8 mouse cellular contexts compared by ENCODE assay signal in the genomic region with DNA sequence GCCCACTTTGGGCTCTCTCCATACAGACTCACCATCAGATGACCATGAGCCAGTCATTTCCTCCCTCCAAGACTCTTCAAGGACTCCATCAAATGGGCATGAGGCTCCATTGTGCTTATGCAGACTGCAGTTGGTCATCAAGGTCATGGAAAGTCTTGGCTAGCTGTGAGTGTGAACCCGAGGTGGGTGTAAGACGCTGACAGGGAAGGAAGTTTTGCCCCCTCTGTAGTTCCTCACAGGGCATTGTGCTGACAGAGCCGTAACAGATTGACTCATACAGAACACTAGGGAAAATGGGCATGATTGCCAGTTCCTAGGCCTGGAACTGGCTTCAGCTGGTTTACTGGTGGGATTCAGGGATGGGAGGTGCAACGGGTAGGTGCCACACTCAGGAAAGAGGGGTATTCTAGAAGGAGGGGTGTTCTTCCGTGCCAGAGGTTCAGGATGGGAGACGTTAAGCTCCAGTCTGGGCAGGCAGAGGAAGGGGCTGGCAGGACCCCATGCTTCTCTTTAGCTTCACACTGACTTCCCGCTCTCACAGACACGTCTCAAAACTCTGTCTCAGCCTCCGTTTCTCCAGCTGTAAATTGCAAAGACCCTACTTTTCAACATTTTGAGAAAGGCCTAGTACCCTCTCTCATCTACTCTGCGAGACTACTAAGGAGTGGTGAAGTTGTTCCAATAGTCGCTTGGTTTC.
DNase-seq lines count a peak whose midpoint lies in the region; ATAC-seq and TF ChIP-seq lines count a peak whose summit lies in the region.

No protein-coding gene starts in this region.

- TF ChIP-seq CTCF in left cerebral cortex, adult 2 months (IDR thresholded peaks at IDR 0.05), result no peak

- no peak for ATAC-seq in embryonic facial prominence, embryonic 14.5 days (ENCODE audit: low read depth)
- ATAC-seq in intestine, embryonic 16.5 days, result 0 out of 2 replicates have a peak, but pooled peaks have one; percentile 0
- ATAC-seq in neural tube, embryonic 14.5 days (ENCODE audit: low read depth), result peak; percentile 6; the same call in 1 of the 2 replicates

- WGBS in embryonic facial prominence, embryonic 14.5 days, result 31% methylated on average over 11 of the region's 11 CpGs
- 44% methylated on average over 11 of the region's 11 CpGs for WGBS in intestine, embryonic 16.5 days
- 21% methylated on average over 11 of the region's 11 CpGs for WGBS in neural tube, embryonic 14.5 days

- peak overlapping the region; percentile 52 for H3K4me3 ChIP-seq in left cerebral cortex, adult 2 months
- peak overlapping the region; percentile 55 for H3K4me3 ChIP-seq in embryonic facial prominence, embryonic 14.5 days (ENCODE audit: low read depth, low read length)
- peak overlapping the region; percentile 67 for H3K4me3 ChIP-seq in intestine, embryonic 16.5 days (ENCODE audit: low read length)
- H3K4me3 ChIP-seq in neural tube, embryonic 14.5 days (ENCODE audit: low read depth, low read length), result peak overlapping the region; percentile 38

- no peaks in the 10 kb centered on the region for H3K36me3 ChIP-seq in embryonic facial prominence, embryonic 14.5 days (ENCODE audit: control insufficient read depth, insufficient read depth, low read length)
- no peaks in the 10 kb centered on the region for H3K36me3 ChIP-seq in intestine, embryonic 16.5 days (ENCODE audit: control insufficient read depth, insufficient read depth, low read length)
- no peaks in the 10 kb centered on the region for H3K36me3 ChIP-seq in neural tube, embryonic 14.5 days (ENCODE audit: control insufficient read depth, insufficient read depth, low read length)

- peak overlapping the region; percentile 93 for H3K27ac ChIP-seq in left cerebral cortex, adult 2 months
- peak overlapping the region; percentile 97 for H3K27ac ChIP-seq in embryonic facial prominence, embryonic 14.5 days (replicated peaks; ENCODE audit: low read depth, low read length)
- H3K27ac ChIP-seq in intestine, embryonic 16.5 days (ENCODE audit: low read length), result peak overlapping the region; percentile 96
- peak overlapping the region; percentile 85; the same call in 1 of the 2 replicates for H3K27ac ChIP-seq in neural tube, embryonic 14.5 days (ENCODE audit: low read depth, low read length)

- H3K9me3 ChIP-seq in embryonic facial prominence, embryonic 14.5 days (ENCODE audit: control insufficient read depth, low read length), result no peaks in the 10 kb centered on the region
- H3K9me3 ChIP-seq in intestine, embryonic 16.5 days (ENCODE audit: control insufficient read depth, low read length), result no peaks in the 10 kb centered on the region
- no peaks in the 10 kb centered on the region for H3K9me3 ChIP-seq in neural tube, embryonic 14.5 days (ENCODE audit: control insufficient read depth, low read length)

- no peaks in the 10 kb centered on the region for H3K27me3 ChIP-seq in embryonic facial prominence, embryonic 14.5 days (replicated peaks; ENCODE audit: control insufficient read depth, insufficient read depth, low read length)
- no peaks in the 10 kb centered on the region for H3K27me3 ChIP-seq in intestine, embryonic 16.5 days (replicated peaks; ENCODE audit: control insufficient read depth, insufficient read depth, low read length)
- H3K27me3 ChIP-seq in neural tube, embryonic 14.5 days (ENCODE audit: control insufficient read depth, insufficient read depth, low read length), result no peaks in the 10 kb centered on the region; the same call in 1 of the 2 replicates

- no peak overlapping the region for H3K9ac ChIP-seq in embryonic facial prominence, embryonic 14.5 days (ENCODE audit: low read depth, low read length)
- H3K9ac ChIP-seq in intestine, embryonic 16.5 days (ENCODE audit: low read depth, low read length), result peak overlapping the region; percentile 73; the same call in 1 of the 2 replicates
- H3K9ac ChIP-seq in neural tube, embryonic 14.5 days (replicated peaks; ENCODE audit: low read depth, low read length), result no peak overlapping the region; the same call in 1 of the 2 replicates

- intact Hi-C loops in left cerebral cortex, adult 2 months (cut with DNase I), result loop anchor here (2.0 to 10.0 kb wide), 4 partner anchors 67 to 1543 kb away; no protein-coding TSS in a partner anchor
- intact Hi-C loops in left cerebral cortex, postnatal 36 days (cut with DNase I), result loop anchor here (10.0 kb wide), 3 partner anchors 173 to 573 kb away; no protein-coding TSS in a partner anchor

- peaks cover 14% of the 10 kb centered on the region for H3K4me1 ChIP-seq in embryonic facial prominence, embryonic 14.5 days (ENCODE audit: control insufficient read depth, insufficient read depth, low read length)
- H3K4me1 ChIP-seq in intestine, embryonic 16.5 days (ENCODE audit: control insufficient read depth, insufficient read depth, low read length), result peaks cover 16% of the 10 kb centered on the region
- H3K4me1 ChIP-seq in neural tube, embryonic 14.5 days (ENCODE audit: control insufficient read depth, insufficient read depth, low read length), result peaks cover 8% of the 10 kb centered on the region

- peak overlapping the region; percentile 74 for H3K4me2 ChIP-seq in embryonic facial prominence, embryonic 14.5 days (ENCODE audit: low read depth, low read length)
- H3K4me2 ChIP-seq in intestine, embryonic 16.5 days (ENCODE audit: low read depth, low read length), result peak overlapping the region; percentile 77
- peak overlapping the region; percentile 53 for H3K4me2 ChIP-seq in neural tube, embryonic 14.5 days (ENCODE audit: low read depth, low read length)

- no peak for DNase-seq in left cerebral cortex, adult 2 months (ENCODE audit: extremely low spot score in 1 of 2, low spot score in 2 of 2)
- no peak for DNase-seq in left cerebral cortex, postnatal 36 days (ENCODE audit: low spot score in 2 of 2)
- no peak for DNase-seq in embryonic facial prominence, embryonic 14.5 days (ENCODE audit: low spot score)
- no peak for DNase-seq in thymus, postnatal 36 days
- no peak for DNase-seq in cerebellum, postnatal 10 days
- no peak for DNase-seq in urinary bladder, postnatal 14 days (ENCODE audit: low spot score)
